Mouse (Mus musculus): ENCODE measurements around the gene Klhl28.

DNA sequence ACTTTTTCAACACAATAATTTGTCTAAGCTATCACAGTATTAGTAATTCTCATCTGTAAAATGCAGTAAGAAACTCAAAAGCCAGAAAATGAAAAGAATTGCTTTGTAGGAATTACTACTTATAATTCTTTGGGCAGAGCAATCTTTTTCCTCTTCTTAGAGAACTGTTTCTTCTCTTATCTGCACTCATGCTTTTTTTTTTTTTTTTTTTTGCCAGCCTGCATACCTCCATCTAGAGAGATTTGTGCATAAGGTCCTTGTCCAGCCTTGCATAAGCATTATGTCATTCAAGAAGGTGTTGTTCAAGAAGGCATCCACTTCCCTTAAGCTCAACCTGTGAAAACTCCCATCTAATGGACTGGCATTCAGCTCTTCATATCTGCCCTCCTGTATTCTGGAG, 48.6 kb downstream of the Klhl28 start:
- TF ChIP-seq MAX (IDR thresholded peaks at IDR 0.05; ENCODE audit: low read length) (no peak), CTCF (IDR thresholded peaks at IDR 0.05 in 2 of 3, conservative IDR thresholded peaks at IDR 0.05 in 1 of 3; ENCODE audit: control insufficient read depth in 1 of 3, insufficient read depth in 1 of 3, low read depth in 2 of 3, low read length in 3 of 3, poor library complexity in 1 of 3, severe bottlenecking in 1 of 3) (no peak), POLR2A (IDR thresholded peaks at IDR 0.05; ENCODE audit: control insufficient read depth in 1 of 2, insufficient read depth in 1 of 2, low read depth in 1 of 2, low read length in 2 of 2, poor library complexity in 1 of 2) (no peak), RAD21 (IDR thresholded peaks at IDR 0.05; ENCODE audit: low read depth, low read length) (no peak), TAL1 (IDR thresholded peaks at IDR 0.05; ENCODE audit: low read length) (no peak), ZMIZ1 (IDR thresholded peaks at IDR 0.05; ENCODE audit: low read depth, low read length) (no peak), EP300 (IDR thresholded peaks at IDR 0.05; ENCODE audit: low read depth in 1 of 2, low read length in 2 of 2) (no peak)
